Mouse (Mus musculus): ENCODE results near the gene Ddx42.

Gene Ddx42

GRCm38 (mm10) chr11:106268326-106269059 is 51.8 kb downstream of the Ddx42 start:
- DNase-seq (ENCODE audit: low read depth, low spot score), result peak; percentile 77

- DNase-seq (ENCODE audit: low read depth, low spot score), result peak; percentile 56
These were observed 52.3 kb downstream of the Ddx42 start for GRCm38 (mm10) chr11:106269060-106269431.

GRCm38 (mm10) chr11:106271131-106271793 is 54.5 kb downstream of the Ddx42 start:
- peak; percentile 19 for DNase-seq (ENCODE audit: low read depth, low spot score)

- peak; percentile 45 for DNase-seq (ENCODE audit: low read depth, low spot score)
These were observed 55.3 kb downstream of the Ddx42 start for GRCm38 (mm10) chr11:106271794-106272643.

GRCm38 (mm10) chr11:106272644-106273310 is 56.1 kb downstream of the Ddx42 start, which contains the start of gene Smarcd2:
Gene Smarcd2, minus strand, starts transcription at chr11:106272972.
- DNase-seq (ENCODE audit: low read depth, low spot score), result peak; percentile 98

GRCm38 (mm10) chr11:106273311-106273684 is 56.6 kb downstream of the Ddx42 start:
- no peak for DNase-seq (ENCODE audit: low read depth, low spot score)

GRCm38 (mm10) chr11:106273811-106274210 is 57.1 kb downstream of the Ddx42 start:
- no peak for DNase-seq (ENCODE audit: low read depth, low spot score)

GRCm38 (mm10) chr11:106274374-106274773 is 57.6 kb downstream of the Ddx42 start:
- no peak for DNase-seq (ENCODE audit: low read depth, low spot score)

GRCm38 (mm10) chr11:106274971-106275411 is 58.3 kb downstream of the Ddx42 start:
- peak; percentile 26 for DNase-seq (ENCODE audit: low read depth, low spot score)

- DNase-seq (ENCODE audit: low read depth, low spot score), result no peak
These were observed 59.7 kb downstream of the Ddx42 start, which contains the start of gene Tcam1 for GRCm38 (mm10) chr11:106276454-106276853. Gene Tcam1, plus strand, starts transcription at chr11:106276672.

GRCm38 (mm10) chr11:106282452-106282851 is 65.7 kb downstream of the Ddx42 start:
- peak; percentile 35 for DNase-seq (ENCODE audit: low read depth, low spot score)

- no peak for DNase-seq (ENCODE audit: low read depth, low spot score)
These were observed 66.6 kb downstream of the Ddx42 start for GRCm38 (mm10) chr11:106283371-106283770.

GRCm38 (mm10) chr11:106284126-106284525 is 67.4 kb downstream of the Ddx42 start:
- no peak for DNase-seq (ENCODE audit: low read depth, low spot score)

- DNase-seq (ENCODE audit: low read depth, low spot score), result no peak
These were observed 69.5 kb downstream of the Ddx42 start for GRCm38 (mm10) chr11:106286206-106286605.

- DNase-seq (ENCODE audit: low read depth, low spot score), result peak; percentile 39
These were observed 70.3 kb downstream of the Ddx42 start for GRCm38 (mm10) chr11:106286987-106287386.

GRCm38 (mm10) chr11:106289369-106289768 is 72.6 kb downstream of the Ddx42 start:
- no peak for DNase-seq (ENCODE audit: low read depth, low spot score)

GRCm38 (mm10) chr11:106290376-106290775 is 73.7 kb downstream of the Ddx42 start:
- DNase-seq (ENCODE audit: low read depth, low spot score), result no peak

GRCm38 (mm10) chr11:106291861-106292260 is 75.1 kb downstream of the Ddx42 start:
- no peak for DNase-seq (ENCODE audit: low read depth, low spot score)

Measured in 3T3-L1 (cell line).